Mouse (Mus musculus) layer of hippocampus, adult 9-11 months (tissue): ENCODE measurements at regions not wholly inside any gene's neighbourhood (a gene's known extent, or its start where the extent isn't known, plus 50 kb on each side); places are given as distances from the start of the nearest gene placed in this dataset.

Experiments used
- DNase-seq: peaks from one replicate; pipeline ENCODE4 v3.0.0; 2022

- no peak for DNase-seq
Observed at GRCm38 (mm10) chr14:78368881-78369280, 61.0 kb upstream of the Tnfsf11 start.

DNA sequence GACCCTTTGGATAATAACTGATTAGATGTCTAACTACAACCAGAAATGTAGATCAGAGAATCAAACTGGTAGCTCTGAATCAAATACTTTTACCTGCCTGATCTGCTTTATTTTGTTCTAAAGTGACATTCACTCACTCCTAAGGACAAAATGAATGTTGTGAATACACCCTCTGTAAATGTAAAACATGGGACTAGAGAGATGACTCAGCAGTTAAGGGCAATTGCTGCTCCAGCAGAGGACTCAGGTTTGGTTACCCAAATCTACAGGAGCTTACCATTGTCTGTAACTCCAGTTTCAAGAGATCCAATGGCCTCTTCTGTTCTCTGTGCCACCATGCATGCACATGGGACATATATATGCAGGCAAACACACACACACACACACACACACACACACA lies 57.0 kb upstream of the Tnfsf11 start:
- no peak for DNase-seq

DNA sequence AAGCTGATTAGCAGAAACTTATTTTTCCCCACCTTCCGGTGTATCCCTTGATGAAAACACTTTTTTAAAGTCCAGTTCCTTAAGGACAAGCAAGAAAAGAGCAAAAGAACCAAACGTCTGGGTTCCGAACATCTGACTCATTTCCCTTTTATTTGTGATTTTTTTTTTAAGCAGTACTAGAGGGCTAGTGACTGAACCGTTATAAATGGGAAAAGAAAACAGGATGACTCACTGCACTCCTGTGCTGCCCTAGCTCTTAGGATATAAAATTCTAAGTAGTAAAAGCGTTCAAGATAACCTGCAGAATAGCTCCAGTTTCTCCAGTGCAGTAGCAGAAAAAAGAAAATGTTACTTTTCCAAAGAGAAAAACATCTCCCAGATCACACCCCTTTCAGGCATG lies 55.3 kb upstream of the Tnfsf11 start:
- DNase-seq: no peak
